Mouse (Mus musculus) small intestine, adult 2 months (tissue): ENCODE data around the gene Slc39a1.
A peak's percentile ranks its signal among the peaks of the same experiment; 100 is the strongest.

Source experiments
- CTCF ChIP-seq: fragments of 200-500 bp; IDR thresholded peaks from 2 replicates; pipeline ENCODE4 v1.5.1; 2012; ENCODE audit warnings: low read depth, mild to moderate bottlenecking, control low read depth, inconsistent platforms, low read length, moderate library complexity, mixed read lengths; ENCODE audit not compliant: insufficient replicate concordance, insufficient read length; ENCODE audit errors: extremely low read depth
- POLR2A ChIP-seq: fragments of 200-500 bp; IDR thresholded peaks from 2 replicates; pipeline ENCODE4 v1.6.1; 2012; ENCODE audit warnings: low read depth, mild to moderate bottlenecking, control low read depth, inconsistent platforms, low read length, moderate library complexity

DNA sequence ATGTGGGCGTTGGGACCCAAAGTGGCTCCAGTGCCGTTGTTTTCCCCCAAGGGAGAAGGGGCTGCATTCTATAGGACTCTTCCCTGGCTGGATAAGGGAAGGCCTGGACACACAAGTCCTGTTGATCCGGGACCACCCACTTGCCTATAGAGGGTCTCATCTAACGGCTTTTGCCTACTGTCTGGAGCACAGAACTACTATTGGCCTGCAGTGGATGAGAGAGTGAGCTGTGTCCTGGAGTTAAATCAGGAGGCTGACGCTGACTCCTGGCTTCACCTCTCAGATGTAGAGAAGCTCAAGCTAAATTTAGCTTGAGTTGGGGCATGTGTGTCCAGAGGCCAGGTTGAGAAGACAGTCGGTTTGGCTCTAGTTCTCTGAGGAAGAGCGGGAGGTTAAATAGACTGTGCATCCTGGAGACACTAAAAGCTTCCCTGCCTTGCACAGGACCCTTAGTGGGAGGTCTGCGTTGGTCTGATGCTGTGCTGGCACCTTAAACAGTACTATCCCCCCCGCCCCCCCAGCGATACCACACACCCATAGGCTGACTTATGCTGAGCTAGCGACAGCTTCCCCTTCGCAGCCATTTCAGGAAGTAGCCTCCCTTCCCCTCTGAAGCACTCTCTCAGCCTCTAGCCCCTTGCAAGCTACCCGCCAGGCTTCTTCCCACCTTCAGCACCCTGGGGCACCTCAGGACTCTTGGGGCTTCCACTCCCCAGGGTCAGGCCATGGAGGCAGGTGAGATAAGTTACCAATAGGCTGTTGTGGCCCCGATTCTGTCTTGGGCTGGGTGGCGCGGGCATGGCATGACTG is 18.2 kb downstream of the Slc39a1 start:
- no peak for TF ChIP-seq CTCF
- TF ChIP-seq POLR2A: 0 out of 2 replicates have a peak, but pooled peaks have one; percentile 37
